19 mouse cellular contexts compared by ENCODE assay signal in the genomic region with DNA sequence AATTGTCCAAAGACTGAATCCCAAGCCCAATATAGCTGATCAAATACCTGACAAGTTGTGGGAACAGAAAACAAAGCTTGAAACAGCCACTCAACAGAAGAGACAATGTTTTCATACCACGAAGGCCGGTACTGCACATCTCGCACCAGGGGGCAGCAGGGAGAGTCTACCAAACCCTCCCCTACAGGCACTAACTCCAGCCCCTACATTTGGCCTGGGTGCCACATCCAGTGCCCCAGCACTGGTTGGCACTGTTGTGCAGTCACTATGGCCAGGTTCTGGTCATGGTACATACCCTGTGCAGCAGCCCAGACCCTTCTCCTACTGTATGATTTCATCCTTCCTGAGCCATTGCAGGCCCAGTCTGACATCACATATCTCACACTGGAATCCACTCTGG. TPM values are rescaled to one million over a fixed set of nuclear protein-coding genes. Genes with fewer than 3 reads are reported as not detected.
DNase-seq lines count a peak whose midpoint lies in the region; ATAC-seq and TF ChIP-seq lines count a peak whose summit lies in the region.
"Had no signal": no experiment of that assay in that cellular context is flagged by ENCODE, and none has a peak within 500 bp of the region (broad histone marks: within the 10 kb centered on the region; RNA-seq: fewer than 3 reads in every experiment).

No protein-coding gene starts in this region.

- TF ChIP-seq CTCF in intestine, postnatal 0 days (IDR thresholded peaks at IDR 0.05; ENCODE audit: low read depth) = peak; percentile 48
- 0 out of 2 replicates have a peak, but pooled peaks have one; percentile 7 for TF ChIP-seq CTCF in midbrain, postnatal 0 days (IDR thresholded peaks at IDR 0.05)

- H3K36me3 ChIP-seq in intestine, postnatal 0 days (ENCODE audit: control insufficient read depth, insufficient read depth) = no peaks in the 10 kb centered on the region
- 0 out of 2 replicates have a peak, but pooled peaks cover 3% of the 10 kb centered on the region for H3K36me3 ChIP-seq in intestine, embryonic 15.5 days
- no peaks in the 10 kb centered on the region for H3K36me3 ChIP-seq in midbrain, postnatal 0 days (ENCODE audit: insufficient read depth, low read length)
- H3K36me3 ChIP-seq in midbrain, embryonic 10.5 days = peaks cover 6% of the 10 kb centered on the region; the same call in 1 of the 2 replicates
- no peaks in the 10 kb centered on the region for H3K36me3 ChIP-seq in neural tube, embryonic 15.5 days

- DNase-seq in midbrain, postnatal 0 days (ENCODE audit: low spot score) = no peak
- no peak for DNase-seq in midbrain, embryonic 10.5 days (ENCODE audit: low spot score)
- no peak for DNase-seq in gastrocnemius, adult 18-20 months (ENCODE audit: low spot score)
- DNase-seq: cerebellum, adult 11 months; kidney, adult 11 months; thymus, postnatal 25 days had no signal

- no peak overlapping the region for H3K27ac ChIP-seq in intestine, postnatal 0 days (ENCODE audit: low read depth, low read length)
- no peak overlapping the region for H3K27ac ChIP-seq in intestine, embryonic 15.5 days
- H3K27ac ChIP-seq in midbrain, postnatal 0 days (ENCODE audit: low read depth, low read length) = no peak overlapping the region
- no peak overlapping the region for H3K27ac ChIP-seq in midbrain, embryonic 10.5 days (replicated peaks)
- no peak overlapping the region for H3K27ac ChIP-seq in neural tube, embryonic 15.5 days (replicated peaks)
- H3K27ac ChIP-seq: forebrain, embryonic 13.5 days; hindbrain, embryonic 10.5 days had no signal

- no peak for ATAC-seq in intestine, postnatal 0 days
- no peak for ATAC-seq in intestine, embryonic 15.5 days
- ATAC-seq in midbrain, postnatal 0 days (ENCODE audit: low FRiP score) = no peak
- ATAC-seq in granulocyte monocyte progenitor cell, adult 5-6 weeks (replicated peaks; ENCODE audit: poor library complexity, severe bottlenecking) = peak; percentile 52
- ATAC-seq in neural tube, embryonic 15.5 days (ENCODE audit: low FRiP score) = no peak
- ATAC-seq: forebrain, embryonic 13.5 days; Patski had no signal

- H3K9ac ChIP-seq in intestine, postnatal 0 days (ENCODE audit: low read depth, low read length) = no peak overlapping the region
- H3K9ac ChIP-seq in intestine, embryonic 15.5 days = no peak overlapping the region
- H3K9ac ChIP-seq in midbrain, postnatal 0 days (replicated peaks; ENCODE audit: low read length, poor library complexity, severe bottlenecking) = no peak overlapping the region
- no peak overlapping the region for H3K9ac ChIP-seq in neural tube, embryonic 15.5 days (replicated peaks)
- H3K9ac ChIP-seq: forebrain, embryonic 13.5 days had no signal

- no peak overlapping the region for H3K4me2 ChIP-seq in intestine, postnatal 0 days (replicated peaks; ENCODE audit: low read depth)
- no peak overlapping the region for H3K4me2 ChIP-seq in intestine, embryonic 15.5 days (replicated peaks)
- H3K4me2 ChIP-seq in midbrain, postnatal 0 days (ENCODE audit: low read depth, low read length, poor library complexity, severe bottlenecking) = no peak overlapping the region
- no peak overlapping the region for H3K4me2 ChIP-seq in neural tube, embryonic 15.5 days
- H3K4me2 ChIP-seq: forebrain, embryonic 13.5 days; heart, embryonic 11.5 days had no signal

- no peaks in the 10 kb centered on the region for H3K4me1 ChIP-seq in intestine, postnatal 0 days (replicated peaks; ENCODE audit: control insufficient read depth, insufficient read depth, low read length)
- H3K4me1 ChIP-seq in intestine, embryonic 15.5 days (replicated peaks) = no peaks in the 10 kb centered on the region
- no peaks in the 10 kb centered on the region for H3K4me1 ChIP-seq in midbrain, postnatal 0 days (ENCODE audit: insufficient read depth, low read length)
- no peaks in the 10 kb centered on the region for H3K4me1 ChIP-seq in midbrain, embryonic 10.5 days
- no peaks in the 10 kb centered on the region for H3K4me1 ChIP-seq in neural tube, embryonic 15.5 days
- H3K4me1 ChIP-seq: forebrain, embryonic 13.5 days; hindbrain, embryonic 10.5 days had no signal

- H3K27me3 ChIP-seq in intestine, postnatal 0 days (replicated peaks; ENCODE audit: control insufficient read depth, insufficient read depth, low read length) = no peaks in the 10 kb centered on the region
- H3K27me3 ChIP-seq in intestine, embryonic 15.5 days (replicated peaks) = no peaks in the 10 kb centered on the region
- H3K27me3 ChIP-seq in midbrain, postnatal 0 days (ENCODE audit: insufficient read depth, low read length) = no peaks in the 10 kb centered on the region
- no peaks in the 10 kb centered on the region for H3K27me3 ChIP-seq in midbrain, embryonic 10.5 days (ENCODE audit: low read depth, poor library complexity, severe bottlenecking)
- no peaks in the 10 kb centered on the region for H3K27me3 ChIP-seq in neural tube, embryonic 15.5 days (replicated peaks)
- H3K27me3 ChIP-seq: forebrain, embryonic 13.5 days had no signal

- 88% methylated on average over 3 of the region's 3 CpGs for WGBS in intestine, postnatal 0 days
- 91% methylated on average over 3 of the region's 3 CpGs for WGBS in intestine, embryonic 15.5 days
- 93% methylated on average over 3 of the region's 3 CpGs for WGBS in midbrain, postnatal 0 days
- 91% methylated on average over 3 of the region's 3 CpGs for WGBS in midbrain, embryonic 10.5 days
- 90% methylated on average over 3 of the region's 3 CpGs for WGBS in neural tube, embryonic 15.5 days

- H3K4me3 ChIP-seq in intestine, postnatal 0 days (ENCODE audit: low read depth, low read length) = no peak overlapping the region
- H3K4me3 ChIP-seq in intestine, embryonic 15.5 days (replicated peaks) = no peak overlapping the region
- no peak overlapping the region for H3K4me3 ChIP-seq in midbrain, postnatal 0 days (ENCODE audit: low read depth, low read length)
- H3K4me3 ChIP-seq in midbrain, embryonic 10.5 days = no peak overlapping the region
- H3K4me3 ChIP-seq in neural tube, embryonic 15.5 days (replicated peaks) = no peak overlapping the region
- H3K4me3 ChIP-seq: forebrain, embryonic 13.5 days; hindbrain, embryonic 10.5 days had no signal

- H3K9me3 ChIP-seq in intestine, postnatal 0 days (ENCODE audit: control insufficient read depth) = no peaks in the 10 kb centered on the region
- no peaks in the 10 kb centered on the region for H3K9me3 ChIP-seq in intestine, embryonic 15.5 days
- H3K9me3 ChIP-seq in midbrain, postnatal 0 days (ENCODE audit: low read length) = no peaks in the 10 kb centered on the region
- H3K9me3 ChIP-seq in midbrain, embryonic 10.5 days (replicated peaks) = no peaks in the 10 kb centered on the region
- no peaks in the 10 kb centered on the region for H3K9me3 ChIP-seq in neural tube, embryonic 15.5 days (replicated peaks)
- H3K9me3 ChIP-seq: forebrain, embryonic 13.5 days had no signal

RNA-seq across cellular contexts. Expression of a gene that starts 31.1 kb away (rescaled TPM):
- 3.0 and 3.9 TPM in 2 replicates for polyA plus RNA-seq in intestine, postnatal 0 days (2015; fragmentation: Nextera tagmentation; extraction: Ambion mirVana)
- 4.5 and 5.9 TPM in 2 replicates for polyA plus RNA-seq in intestine, embryonic 15.5 days (2015; fragmentation: Nextera tagmentation; extraction: Ambion mirVana)
- total RNA-seq in midbrain, postnatal 0 days (2014; rRNA removed) = 3.3 and 5.4 TPM in 2 replicates
- 1.6 TPM in 2 replicates for polyA plus RNA-seq in midbrain, postnatal 0 days (2015; fragmentation: Nextera tagmentation; extraction: Ambion mirVana)
- polyA plus RNA-seq in midbrain, embryonic 10.5 days (2016; fragmentation: Nextera tagmentation; extraction: Ambion mirVana) = 2.4 and 2.6 TPM in 2 replicates
- 0.32 and 0.53 TPM in 2 replicates for total RNA-seq in granulocyte monocyte progenitor cell, adult 5-6 weeks (2014; fragmentation: Nextera tagmentation)
- total RNA-seq in granulocyte monocyte progenitor cell, adult 5-6 weeks (2017) = 0.22 and 0.31 TPM in 2 replicates
- 1.1 and 2.1 TPM in 2 replicates for polyA plus RNA-seq in neural tube, embryonic 15.5 days (2015; fragmentation: Nextera tagmentation; extraction: Ambion mirVana)
- under 1 TPM in 1 of 2 experiments, not detected in 1; 0.02 TPM for total RNA-seq in gastrocnemius, adult 18-20 months (2021)

RNA-seq across cellular contexts. Expression of a gene that starts 31.5 kb away (rescaled TPM):
- polyA plus RNA-seq in intestine, postnatal 0 days (2015; fragmentation: Nextera tagmentation; extraction: Ambion mirVana) = 12.1 and 12.4 TPM in 2 replicates
- polyA plus RNA-seq in intestine, embryonic 15.5 days (2015; fragmentation: Nextera tagmentation; extraction: Ambion mirVana) = 29.6 and 30.6 TPM in 2 replicates
- total RNA-seq in midbrain, postnatal 0 days (2014; rRNA removed) = 39.1 and 44.6 TPM in 2 replicates
- polyA plus RNA-seq in midbrain, postnatal 0 days (2015; fragmentation: Nextera tagmentation; extraction: Ambion mirVana) = 38.8 and 40.7 TPM in 2 replicates
- 39.4 and 41.0 TPM in 2 replicates for polyA plus RNA-seq in midbrain, embryonic 10.5 days (2016; fragmentation: Nextera tagmentation; extraction: Ambion mirVana)
- total RNA-seq in granulocyte monocyte progenitor cell, adult 5-6 weeks (2014; fragmentation: Nextera tagmentation) = 9.6 and 11.4 TPM in 2 replicates
- total RNA-seq in granulocyte monocyte progenitor cell, adult 5-6 weeks (2017) = 13.5 and 19.4 TPM in 2 replicates
- polyA plus RNA-seq in neural tube, embryonic 15.5 days (2015; fragmentation: Nextera tagmentation; extraction: Ambion mirVana) = 37.7 and 40.4 TPM in 2 replicates
- total RNA-seq in gastrocnemius, adult 18-20 months (2021) = 1 to 10 TPM; 6.2 to 7.6 TPM

RNA-seq across cellular contexts. Expression of a gene that starts 59.4 kb away (rescaled TPM):
- not detected in 2 replicates for polyA plus RNA-seq in intestine, postnatal 0 days (2015; fragmentation: Nextera tagmentation; extraction: Ambion mirVana)
- polyA plus RNA-seq in intestine, embryonic 15.5 days (2015; fragmentation: Nextera tagmentation; extraction: Ambion mirVana) = not detected in 2 replicates
- not detected in 2 replicates for total RNA-seq in midbrain, postnatal 0 days (2014; rRNA removed)
- not detected in 2 replicates for polyA plus RNA-seq in midbrain, postnatal 0 days (2015; fragmentation: Nextera tagmentation; extraction: Ambion mirVana)
- polyA plus RNA-seq in midbrain, embryonic 10.5 days (2016; fragmentation: Nextera tagmentation; extraction: Ambion mirVana) = not detected in 2 replicates
- not detected in 2 replicates for total RNA-seq in granulocyte monocyte progenitor cell, adult 5-6 weeks (2014; fragmentation: Nextera tagmentation)
- not detected in 2 replicates for total RNA-seq in granulocyte monocyte progenitor cell, adult 5-6 weeks (2017)
- not detected in 2 replicates for polyA plus RNA-seq in neural tube, embryonic 15.5 days (2015; fragmentation: Nextera tagmentation; extraction: Ambion mirVana)
- not detected for total RNA-seq in gastrocnemius, adult 18-20 months (2021)
- total RNA-seq: layer of hippocampus, adult 18-20 months; left cerebral cortex, postnatal 14 days had no signal
- polyA plus RNA-seq: cortical plate, adult 2 months; embryonic facial prominence, embryonic 14.5 days; forebrain, embryonic 13.5 days; heart, embryonic 11.5 days; hindbrain, embryonic 10.5 days; liver, embryonic 16.5 days; Patski had no signal
